Mouse (Mus musculus): ENCODE results near the gene Skap2.

The Skap2 gene

DNA sequence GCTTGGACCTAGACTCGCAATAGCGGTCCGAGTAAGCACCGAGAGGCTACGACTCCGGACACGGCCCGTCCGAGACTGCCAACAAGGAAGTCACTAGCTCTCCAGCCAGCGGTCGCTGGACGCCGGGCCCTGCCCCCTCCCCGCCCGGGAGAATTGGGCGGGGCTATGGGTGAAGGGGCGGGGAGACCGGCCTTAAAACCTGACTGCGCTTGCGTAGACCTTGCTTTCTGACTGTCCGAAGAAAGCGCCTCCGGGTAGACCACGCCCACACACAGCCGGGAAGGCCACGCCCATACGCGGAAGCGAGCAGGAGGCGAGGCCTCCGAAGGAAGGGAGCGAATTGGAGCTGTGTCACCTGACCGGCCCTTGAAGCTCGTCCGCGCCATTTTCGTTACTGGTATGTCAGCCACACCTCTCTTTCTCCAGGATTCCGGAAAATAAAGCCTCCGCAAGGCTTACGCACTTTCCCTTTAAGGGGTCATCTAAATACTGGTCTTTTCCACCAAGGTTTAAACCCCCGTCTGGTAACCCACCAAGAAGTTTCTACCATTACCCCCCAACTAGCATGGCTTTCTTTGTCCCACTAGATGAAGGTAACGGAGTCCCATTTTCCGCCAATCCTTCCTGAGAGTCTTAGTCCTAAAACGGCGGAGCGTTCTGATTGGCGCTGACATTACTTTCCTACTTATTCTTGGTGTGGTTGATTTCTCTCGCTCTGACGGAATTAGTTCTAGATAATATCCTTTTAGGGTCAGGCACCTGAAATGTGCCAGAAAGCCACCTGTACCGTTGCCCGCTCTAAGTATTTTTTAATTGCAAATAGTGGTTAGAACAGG, at the start of gene Skap2:
Gene Skap2, minus strand, starts transcription at position 141 of the 836 bp plus-strand sequence.
- peak; percentile 84 for DNase-seq (ENCODE audit: low read depth, low spot score)

DNA sequence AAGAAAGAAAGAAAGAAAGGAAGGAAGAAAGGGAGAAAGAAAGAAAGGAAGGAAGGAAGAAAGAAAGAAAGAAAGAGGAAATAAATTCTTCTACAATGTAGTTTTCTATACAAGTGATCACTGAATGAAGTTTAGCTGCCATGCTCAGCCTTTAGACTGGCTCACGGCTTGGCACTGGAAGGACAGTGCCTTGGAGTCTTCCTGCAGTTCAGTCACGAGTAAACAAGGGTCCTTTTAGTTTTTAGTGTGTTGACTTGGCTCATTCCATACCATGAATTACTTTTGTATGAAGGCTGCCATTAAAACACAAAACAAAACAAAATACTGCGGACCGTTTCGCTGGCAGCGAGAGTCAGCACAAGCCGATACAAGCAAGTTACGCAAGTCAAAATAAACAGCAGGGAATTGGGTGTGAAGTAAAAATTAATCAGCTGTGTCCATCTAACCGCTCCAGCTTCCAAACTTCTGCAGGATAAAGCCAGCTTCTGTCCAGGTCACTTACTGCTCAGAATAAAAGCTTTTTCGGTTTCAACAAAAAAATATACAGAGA, 46.6 kb upstream of the Skap2 start:
- DNase-seq (ENCODE audit: low read depth, low spot score), result no peak

DNA sequence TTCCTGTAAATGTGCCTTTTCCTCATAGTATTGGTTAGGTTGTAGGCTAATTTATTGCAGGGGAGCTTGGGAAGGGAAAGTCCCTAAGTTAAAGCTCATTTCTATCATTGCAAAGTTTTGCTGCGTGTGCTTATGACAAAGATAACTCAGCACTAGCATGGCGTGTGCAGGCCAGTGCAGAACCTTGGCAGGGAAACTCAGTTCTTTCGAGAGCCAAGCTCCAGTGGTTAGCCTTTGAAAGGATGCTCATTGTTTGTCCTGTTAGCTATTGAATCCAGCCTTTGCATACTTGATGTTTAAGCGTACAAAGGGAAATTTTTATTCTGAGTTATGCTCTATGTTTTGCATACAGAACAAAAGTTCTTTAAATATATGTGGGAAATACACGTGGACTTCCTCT, 45.8 kb upstream of the Skap2 start:
- DNase-seq (ENCODE audit: low read depth, low spot score), result no peak

DNA sequence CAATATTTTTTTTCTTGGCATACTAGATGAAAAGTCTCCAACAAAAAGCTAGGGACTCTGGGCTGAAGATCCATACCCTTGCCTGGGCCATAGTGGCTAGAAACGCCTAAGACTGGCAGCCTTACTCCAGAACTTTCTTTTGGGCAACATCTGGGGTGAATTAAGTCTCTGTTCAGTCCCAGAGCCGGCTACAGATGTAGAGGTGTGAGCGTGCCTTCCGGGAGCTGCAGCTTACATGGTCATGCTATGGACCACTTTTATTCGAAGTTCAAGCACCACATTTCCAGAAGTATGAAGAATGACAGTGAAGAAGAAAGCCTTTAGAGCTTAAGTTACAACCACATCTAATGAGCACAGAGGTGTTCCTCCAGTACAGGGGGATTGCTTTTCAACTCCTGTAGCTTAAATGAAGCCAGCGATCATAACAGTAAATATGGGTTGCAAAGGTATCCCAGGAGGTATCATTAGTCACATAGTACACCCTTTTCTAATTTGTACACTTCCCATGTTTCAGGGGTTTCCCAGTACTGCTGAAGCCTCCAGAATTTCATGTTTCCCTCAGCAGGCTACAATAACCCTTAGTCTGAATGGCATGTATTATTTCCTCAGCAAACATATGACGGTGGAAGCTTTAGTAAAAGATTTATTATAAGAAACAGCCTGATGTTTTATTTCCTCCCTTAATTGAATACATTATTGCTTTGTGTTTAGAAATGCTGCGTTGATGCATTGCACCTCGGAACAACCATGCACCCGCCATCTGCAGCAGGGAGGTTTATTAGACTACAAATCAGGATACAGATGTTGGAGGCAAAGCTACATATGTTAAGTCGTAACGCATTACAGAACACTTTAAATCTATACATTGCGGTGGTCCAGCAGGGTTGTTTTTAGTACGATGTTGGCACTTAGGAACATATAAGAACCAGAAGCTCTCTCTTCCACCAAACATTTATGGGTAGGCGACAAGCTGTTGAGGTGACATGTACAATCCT, 41.5 kb upstream of the Skap2 start:
- no peak for DNase-seq (ENCODE audit: low read depth, low spot score)

DNA sequence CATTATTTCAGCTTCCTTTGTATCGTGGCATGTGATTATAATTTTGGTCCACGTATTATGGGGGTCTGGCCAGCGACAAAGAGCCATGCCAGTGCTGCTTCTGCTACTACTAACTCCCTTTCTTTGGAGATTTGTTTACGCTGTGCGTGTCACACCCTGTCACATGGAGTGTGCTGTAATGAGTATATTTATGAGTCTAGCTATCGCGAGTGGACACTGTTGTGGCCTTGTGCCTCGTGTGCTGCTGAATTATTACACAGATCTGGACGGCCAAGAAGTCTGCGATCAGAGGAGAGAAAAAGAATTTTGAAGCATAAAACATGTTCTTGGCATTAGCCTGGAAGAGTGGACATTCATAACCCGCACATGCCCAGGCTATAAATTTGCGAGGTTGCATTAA, 37.7 kb upstream of the Skap2 start:
- DNase-seq (ENCODE audit: low read depth, low spot score), result no peak

DNA sequence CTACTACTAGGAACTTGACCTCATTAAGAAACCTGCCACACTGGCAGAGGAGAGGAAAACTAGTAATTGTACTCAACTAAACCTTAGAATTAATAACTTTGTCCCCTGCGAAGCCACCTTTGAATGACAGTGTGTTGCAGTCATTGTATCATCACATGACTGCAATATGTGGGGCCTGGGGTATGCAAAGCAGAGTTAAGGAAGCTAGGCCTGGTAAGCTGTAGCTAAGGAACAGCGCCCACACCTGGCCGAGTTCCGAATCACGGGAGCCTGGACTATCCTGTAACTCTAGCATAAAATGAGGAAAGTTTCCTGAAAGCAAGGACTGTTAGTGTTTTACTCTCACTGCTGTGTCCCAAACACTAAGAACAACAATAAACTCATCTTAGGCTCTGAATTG, 33.2 kb upstream of the Skap2 start:
- no peak for DNase-seq (ENCODE audit: low read depth, low spot score)

DNA sequence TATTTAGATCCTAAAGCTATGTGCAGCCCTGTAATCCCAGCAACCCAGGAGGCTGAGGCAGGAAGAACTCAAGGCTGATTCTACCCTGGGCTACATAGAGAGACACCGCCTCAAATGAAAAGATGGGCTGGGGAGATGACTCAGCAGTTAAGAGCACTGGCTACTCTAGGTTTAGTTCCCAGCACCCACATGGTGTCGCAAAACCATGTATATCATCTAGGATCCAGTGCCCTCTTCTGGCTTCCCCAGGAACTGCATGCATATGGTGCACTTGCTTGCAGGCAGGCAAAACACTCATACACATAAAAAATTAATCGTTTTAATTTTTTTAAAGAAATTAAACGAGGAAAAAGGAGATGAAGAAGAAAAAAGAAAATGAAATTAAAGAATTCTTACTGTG, 23.7 kb upstream of the Skap2 start:
- no peak for DNase-seq (ENCODE audit: low read depth, low spot score)

DNA sequence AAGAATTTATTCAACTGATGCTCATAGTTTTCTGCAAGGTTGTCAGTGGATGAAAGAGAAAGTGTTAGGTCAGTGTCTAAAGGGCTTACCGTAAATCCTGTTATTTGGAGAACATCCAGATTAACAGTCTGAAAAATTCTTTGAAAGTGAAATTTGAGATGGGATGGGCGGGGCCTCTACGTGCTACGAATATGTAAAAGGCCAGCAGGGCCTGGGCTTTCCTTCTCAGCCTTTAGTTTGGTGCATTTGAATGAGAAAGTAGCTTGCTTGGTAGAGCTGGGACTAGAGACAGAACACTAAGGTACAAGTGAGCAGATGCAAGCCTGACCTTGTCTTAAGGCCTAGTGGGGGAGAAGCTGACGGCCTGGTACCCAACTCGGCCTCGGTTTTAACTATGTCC, 18.8 kb upstream of the Skap2 start:
- no peak for DNase-seq (ENCODE audit: low read depth, low spot score)

DNA sequence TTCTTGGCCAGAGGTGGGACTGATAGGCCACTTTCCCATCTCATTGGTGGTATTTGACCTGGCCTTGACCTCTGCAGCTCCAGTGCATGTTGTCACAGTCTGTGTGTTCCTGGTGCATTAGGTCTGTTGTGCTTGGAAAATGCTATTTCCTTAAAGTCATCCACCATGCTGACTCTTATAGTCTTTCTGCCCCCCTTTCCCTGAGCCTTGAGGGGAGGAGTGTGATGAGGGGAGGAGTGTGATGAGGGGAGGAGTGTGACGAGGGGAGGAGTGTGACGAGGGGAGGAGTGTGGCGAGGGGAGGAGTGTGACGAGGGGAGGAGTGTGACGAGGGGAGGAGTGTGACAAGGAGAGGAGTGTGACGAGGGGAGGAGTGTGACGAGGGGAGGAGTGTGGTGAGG, 15.8 kb upstream of the Skap2 start:
- DNase-seq (ENCODE audit: low read depth, low spot score), result no peak

DNA sequence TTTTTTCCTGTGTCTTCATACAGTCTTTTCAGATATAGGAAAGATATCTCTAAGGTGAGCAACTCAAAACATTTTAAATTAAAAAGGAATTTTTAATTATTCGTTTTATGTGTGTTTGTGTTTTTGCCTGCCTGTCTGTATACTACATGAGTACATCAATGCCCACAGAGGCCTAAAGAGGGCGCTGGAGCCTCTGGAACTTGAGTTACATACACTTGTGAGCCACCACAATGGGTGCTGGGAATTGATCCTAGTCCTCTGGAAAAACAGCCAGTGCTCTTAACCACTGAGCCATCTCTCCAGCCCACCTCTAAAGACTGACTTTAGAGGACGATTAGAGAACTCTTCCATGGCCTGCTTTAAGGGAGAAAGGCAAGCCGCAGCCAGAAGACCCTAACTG, 14.8 kb upstream of the Skap2 start:
- no peak for DNase-seq (ENCODE audit: low read depth, low spot score)

DNA sequence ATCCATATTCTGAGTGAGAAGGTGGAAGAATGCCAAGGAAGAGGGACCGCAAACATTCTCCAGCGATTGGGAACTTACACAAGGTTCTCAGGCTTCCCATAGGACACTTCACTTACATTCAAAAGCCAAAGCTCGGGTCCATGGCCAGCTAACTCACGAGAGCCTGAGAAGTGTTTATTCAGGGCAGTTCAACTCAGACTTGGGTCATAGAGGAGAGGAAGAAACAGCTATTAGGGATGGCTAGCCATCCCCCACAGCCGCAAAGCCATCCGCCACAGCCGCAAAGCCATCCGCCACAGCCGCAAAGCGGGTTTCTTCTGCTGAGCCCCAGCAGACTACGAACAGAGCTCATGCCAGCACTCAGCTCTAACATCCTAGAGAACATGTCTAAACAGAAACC, 13.9 kb upstream of the Skap2 start:
- no peak for DNase-seq (ENCODE audit: low read depth, low spot score)

DNA sequence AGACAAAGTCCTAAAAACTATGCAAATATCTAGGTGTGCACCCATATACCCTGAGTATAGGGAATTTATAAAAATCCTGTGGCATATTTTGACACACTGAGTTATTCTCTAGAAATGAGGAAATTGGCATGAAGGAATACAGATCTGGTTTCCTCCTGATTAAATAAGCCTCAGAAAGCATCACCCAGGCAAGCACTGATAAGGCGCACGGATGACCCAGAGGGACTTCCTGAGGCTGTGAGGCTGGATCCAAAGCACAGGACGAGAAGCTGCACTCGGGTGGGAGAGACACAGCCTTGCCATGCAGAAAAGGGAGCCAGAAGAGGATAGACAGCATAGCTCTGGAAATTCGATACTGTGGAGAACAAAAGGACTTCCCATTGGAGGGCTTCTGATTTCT, 12.4 kb upstream of the Skap2 start:
- no peak for DNase-seq (ENCODE audit: low read depth, low spot score)

DNA sequence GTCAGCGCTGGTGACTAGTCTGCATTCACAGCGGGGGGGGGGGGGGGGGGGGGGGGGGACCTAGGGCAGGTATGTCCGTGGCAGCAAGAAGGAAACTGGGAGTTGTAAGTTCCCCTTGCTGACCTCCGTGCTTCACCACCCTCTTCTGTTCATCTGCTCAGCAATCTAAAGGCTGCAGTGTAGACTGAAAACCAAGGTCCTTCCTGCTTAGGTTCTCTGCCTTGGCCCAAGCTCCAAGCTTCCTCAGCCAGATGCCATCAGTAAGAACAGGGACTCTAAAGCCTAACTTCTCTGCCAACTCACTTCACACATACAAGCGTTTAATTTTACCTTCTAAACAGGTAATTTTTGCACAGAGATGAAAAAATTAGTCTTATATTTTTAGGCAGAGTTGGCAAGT, 10.0 kb upstream of the Skap2 start:
- no peak for DNase-seq (ENCODE audit: low read depth, low spot score)

DNA sequence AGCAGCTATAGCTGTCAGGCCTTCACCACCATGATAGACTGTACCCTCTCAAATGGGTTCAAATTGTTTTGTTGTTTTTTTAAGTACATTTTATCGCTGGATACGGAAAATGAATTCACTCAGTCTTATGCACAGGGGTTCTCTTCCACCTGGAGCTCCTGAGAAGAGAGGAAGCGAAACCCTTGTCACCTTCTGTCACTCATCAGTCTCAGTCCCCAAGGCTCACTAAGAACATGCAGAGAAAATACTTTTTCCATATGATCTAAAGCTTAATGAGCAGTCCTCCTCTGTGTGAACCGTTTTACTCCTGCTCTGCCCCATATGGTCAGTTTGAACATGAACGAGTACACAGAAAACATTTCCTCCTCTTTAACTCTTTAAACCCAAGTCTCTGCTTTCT, 7.9 kb upstream of the Skap2 start:
- DNase-seq (ENCODE audit: low read depth, low spot score), result no peak

DNA sequence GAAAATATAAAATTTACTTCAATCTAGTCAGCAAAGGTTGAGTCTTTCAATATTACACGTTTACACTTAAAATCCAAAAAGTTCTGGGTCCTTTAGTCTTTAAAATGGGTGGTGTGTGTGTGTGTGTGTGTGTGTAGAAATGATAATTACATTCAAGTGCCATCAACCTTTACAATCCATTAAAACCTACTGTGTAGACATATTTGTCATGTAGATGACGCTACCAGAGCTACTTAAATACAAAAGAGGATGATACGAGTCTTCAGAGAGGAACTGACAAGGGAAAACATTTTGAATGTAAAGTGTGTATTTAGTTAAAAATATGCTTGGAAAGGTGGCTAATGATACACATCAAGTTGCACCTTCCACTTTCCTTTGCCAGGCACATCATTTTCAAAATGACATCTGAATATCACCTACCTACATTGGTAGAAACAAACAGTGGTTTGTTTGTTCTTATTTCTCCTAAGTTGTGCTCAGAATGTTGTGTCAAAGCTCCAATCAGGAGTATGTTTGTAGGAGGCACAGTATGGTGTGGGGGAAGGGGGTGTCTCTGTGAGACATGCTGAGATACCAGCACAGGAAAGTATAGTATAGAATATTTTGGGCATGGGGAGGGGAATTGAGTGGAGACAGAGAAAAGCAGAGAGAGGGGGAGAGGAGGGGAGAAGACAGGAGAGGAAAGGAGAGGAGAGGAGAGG, 1.0 kb upstream of the Skap2 start:
- DNase-seq (ENCODE audit: low read depth, low spot score), result no peak

DNA sequence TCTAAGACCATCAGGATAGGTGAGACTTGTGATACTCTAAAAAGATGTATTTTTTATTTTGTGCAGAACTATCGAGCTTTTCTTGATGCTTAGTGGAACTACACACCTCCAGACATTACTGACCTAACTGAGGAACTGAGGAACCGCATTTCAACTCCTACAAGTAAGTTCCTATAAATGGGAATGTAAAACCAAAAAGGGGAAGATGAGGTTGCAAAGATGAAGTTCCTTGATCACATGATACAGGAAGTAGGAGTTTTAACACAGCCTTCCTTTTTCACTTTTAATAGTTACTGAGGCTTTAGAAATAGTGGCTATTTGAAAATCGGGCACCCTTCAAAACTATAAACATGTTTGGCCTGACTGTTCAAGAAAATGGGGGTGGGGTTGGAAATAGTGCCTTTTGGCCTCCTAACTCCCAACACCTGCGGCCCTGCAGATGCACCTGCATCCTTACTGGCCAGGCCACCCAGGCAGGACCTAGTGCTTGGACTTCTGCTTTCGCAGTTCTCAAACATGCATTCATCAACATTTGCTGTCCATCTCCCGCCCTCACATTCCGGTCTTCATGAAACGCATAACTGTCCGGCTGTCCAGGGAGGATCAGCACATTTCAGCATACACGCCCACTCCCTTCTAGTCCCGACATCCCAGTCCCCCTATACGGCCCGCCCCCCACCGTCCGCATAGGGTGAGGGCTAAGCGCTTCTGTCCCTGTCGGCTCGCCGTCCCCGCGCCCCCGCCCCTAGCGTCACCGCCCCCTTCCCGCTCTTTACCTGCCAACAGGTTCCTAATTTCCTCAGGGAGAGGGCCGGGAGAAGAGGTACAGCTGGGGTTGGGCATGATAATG, 565 bp downstream of the Skap2 start:
- DNase-seq (ENCODE audit: low read depth, low spot score), result no peak

DNA sequence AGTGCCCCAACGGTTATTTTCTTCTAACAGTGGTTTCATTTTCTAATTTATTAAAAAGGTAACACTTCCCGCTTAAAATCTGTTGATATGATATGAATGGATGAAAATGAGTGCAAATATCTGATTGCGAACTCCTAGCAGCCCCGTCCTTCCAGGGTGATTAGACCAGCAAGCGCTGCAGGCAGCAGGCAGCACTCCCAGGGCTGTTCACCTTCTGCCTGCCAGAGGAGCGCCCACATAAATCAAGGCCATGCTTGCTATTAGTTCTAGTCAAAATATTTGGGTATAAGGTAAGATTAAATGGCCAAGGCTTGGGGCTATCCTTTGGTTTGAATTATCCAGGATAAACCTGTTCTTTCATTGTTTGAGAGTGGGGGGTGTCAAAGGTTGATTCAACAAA, 3.0 kb downstream of the Skap2 start:
- no peak for DNase-seq (ENCODE audit: low read depth, low spot score)

DNA sequence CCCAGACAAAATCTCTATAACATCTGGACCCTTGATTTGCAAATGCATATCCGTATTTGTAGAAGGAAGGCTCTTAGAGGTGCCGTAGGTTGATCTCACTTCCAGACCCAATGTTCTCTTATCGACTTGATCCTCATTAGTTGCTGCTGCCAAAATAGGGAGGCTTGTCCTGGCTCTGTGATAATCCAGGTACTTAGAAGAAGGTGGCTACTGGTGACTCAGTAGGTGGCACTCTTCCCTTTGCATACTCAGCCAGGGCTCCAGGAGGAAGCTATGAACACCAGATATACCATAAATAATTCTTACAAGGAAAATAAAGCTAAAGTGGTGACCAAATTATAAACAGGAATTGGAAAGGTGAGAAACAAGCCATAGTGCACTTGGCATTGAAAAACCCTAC, 3.6 kb downstream of the Skap2 start:
- no peak for DNase-seq (ENCODE audit: low read depth, low spot score)

DNA sequence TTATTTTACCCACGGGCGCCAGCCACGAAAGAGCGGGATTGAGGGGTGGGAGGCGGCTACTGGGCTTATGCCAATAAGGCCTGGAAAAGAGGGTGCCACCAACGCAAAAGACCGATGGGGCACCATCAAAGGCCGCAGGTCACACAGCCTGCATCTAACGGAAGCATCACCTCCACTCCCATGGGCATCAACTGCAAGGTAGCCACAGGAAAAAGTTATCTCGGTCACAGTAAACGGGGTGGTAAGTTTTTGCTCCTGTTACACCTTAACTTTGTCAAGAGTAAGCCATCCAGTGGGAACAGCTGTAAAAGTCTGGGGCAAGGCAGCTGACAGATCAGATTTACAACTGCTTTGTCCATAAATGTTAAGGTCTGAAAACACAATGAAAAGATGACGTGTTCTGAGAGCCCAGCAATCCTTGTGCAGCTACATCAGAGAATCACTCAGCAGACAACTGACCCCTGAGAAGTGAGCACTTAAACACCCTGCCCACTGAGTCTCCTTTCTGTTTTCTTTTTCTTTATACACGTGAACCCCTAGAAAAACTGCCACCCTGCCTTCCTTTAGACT, 5.6 kb downstream of the Skap2 start:
- no peak for DNase-seq (ENCODE audit: low read depth, low spot score)

DNA sequence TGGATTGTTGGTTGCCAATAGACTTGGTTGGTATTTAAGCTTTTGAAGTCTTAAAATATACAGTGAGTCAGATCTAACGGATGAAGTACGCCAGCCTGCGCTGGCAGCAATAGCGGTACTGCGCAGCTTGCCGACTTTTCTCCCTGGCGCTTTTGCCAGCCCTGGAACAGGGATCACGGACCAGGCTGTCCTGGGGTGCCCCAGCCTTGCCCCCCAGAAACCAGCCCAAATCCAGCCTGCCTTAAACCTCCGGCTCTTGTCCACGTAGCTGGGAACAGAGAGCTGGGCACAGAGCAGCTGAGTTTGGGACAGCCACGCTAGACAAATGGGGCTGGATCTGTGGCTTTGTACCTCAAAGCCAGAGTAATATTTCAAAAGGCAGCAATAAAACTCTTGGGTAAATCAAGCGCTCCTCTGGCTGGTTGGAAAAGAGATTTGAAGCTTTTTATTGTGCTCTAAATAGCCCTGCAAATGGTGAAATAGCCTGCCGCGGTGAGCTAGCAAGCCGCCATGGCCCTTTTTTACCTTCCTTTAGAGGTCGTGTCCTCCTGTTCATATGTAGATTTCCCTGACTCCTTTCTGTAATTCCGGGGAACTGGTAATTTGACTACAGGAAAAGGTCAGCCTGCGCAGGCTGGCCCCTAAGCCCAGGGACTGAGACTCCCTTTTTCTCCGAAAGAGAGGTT, 6.2 kb downstream of the Skap2 start:
- DNase-seq (ENCODE audit: low read depth, low spot score), result no peak

Measured in c-Kit-negative CD71-positive TER-119-positive erythroid progenitor cells, embryonic 14.5 days (primary cell).